Mouse (Mus musculus) lung, embryonic 14.5 days (tissue): ENCODE results near the gene Snd1. TPM values are rescaled to one million over a fixed set of nuclear protein-coding genes. Genes with fewer than 3 reads are reported as not detected.

Experiments
- ATAC-seq: fragments of 200-750 bp; cut with Nextera tagmentation; 2 replicates; pipeline ENCODE4 v1.8.0; 2017; ENCODE audit warnings: mild to moderate bottlenecking, moderate TSS enrichment, moderate library complexity; ENCODE audit not compliant: insufficient read depth
- DNase-seq: peaks from one replicate; pipeline ENCODE4 v3.0.0-alpha.2; 2015
- H3K27ac ChIP-seq: fragments of 300-500 bp; sonication (generic); 2 replicates; pipeline ENCODE4 v1.5.1; 2014; ENCODE audit warnings: low read depth, mild to moderate bottlenecking, moderate library complexity
- H3K27me3 ChIP-seq: fragments of 300-500 bp; sonication (generic); 2 replicates; pipeline ENCODE4 v1.6.1; 2014; ENCODE audit warnings: low read length, control low read depth; ENCODE audit not compliant: insufficient read depth
- H3K36me3 ChIP-seq: fragments of 300-500 bp; sonication (generic); 2 replicates; pipeline ENCODE4 v1.6.1; 2014; ENCODE audit warnings: control low read depth; ENCODE audit not compliant: insufficient read depth
- H3K4me1 ChIP-seq: fragments of 300-500 bp; sonication (generic); 2 replicates; pipeline ENCODE4 v1.6.1; 2014; ENCODE audit warnings: antibody characterized with exemption, control low read depth; ENCODE audit not compliant: insufficient read depth
- H3K4me2 ChIP-seq: fragments of 300-500 bp; sonication (generic); 2 replicates; pipeline ENCODE4 v1.6.1; 2014; ENCODE audit warnings: mild to moderate bottlenecking
- H3K4me3 ChIP-seq: fragments of 300-500 bp; sonication (generic); 2 replicates; pipeline ENCODE4 v1.5.1; 2014; ENCODE audit warnings: low read depth, low read length
- H3K9ac ChIP-seq: fragments of 300-500 bp; sonication (generic); 2 replicates; pipeline ENCODE4 v1.6.1; 2014
- H3K9me3 ChIP-seq: fragments of 300-500 bp; sonication (generic); 2 replicates; pipeline ENCODE4 v1.6.1; 2016; ENCODE audit warnings: low read depth, low read length, control low read depth
- CTCF ChIP-seq: IDR thresholded peaks from 2 replicates; pipeline ENCODE4 v1.5.1; 2016; ENCODE audit warnings: antibody characterized with exemption, low read depth
- WGBS: fragments of 180-500 bp; shearing (Covaris S2); extraction: QIAGEN DNeasy Blood & Tissue Kit; methylation state at CpG from one replicate; pipeline ENCODE4 v1.1.7; 2014; 5-methylcytosine and 5-hydroxymethylcytosine counted together
- polyA plus RNA-seq: library from polyadenylated mRNA; unstranded; fragments of >200 nt; fragmentation: Nextera tagmentation; extraction: Ambion mirVana; gene quantifications from 2 replicates; pipeline ENCODE4 v1.2.1, GENCODE M21; 2014

Snd1 gene
- polyA plus RNA-seq = 142 and 145 TPM in 2 replicates

DNA sequence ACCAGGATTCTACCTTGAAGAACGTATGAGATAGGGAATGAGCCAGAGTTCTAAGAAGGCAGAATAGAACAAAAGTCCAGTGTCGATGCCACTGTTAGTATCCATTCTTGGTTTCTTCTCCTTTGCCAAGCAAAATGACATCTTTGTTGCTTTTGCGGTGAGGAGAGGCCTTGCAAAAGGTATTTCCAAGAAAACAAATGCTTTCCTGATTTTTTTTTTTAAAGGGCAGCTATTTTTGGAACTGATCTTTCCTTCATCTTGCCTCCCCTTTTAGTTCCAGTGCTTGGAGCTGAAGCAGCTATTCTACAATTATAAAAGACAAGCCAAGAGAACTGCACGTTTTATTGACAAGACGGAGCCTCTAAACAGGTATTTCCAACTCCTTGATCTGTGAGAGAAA is at the start of gene Snd1:
Gene Snd1 (plus strand): TSS at position 301 of the 400 bp plus-strand sequence.
- H3K4me1 ChIP-seq = 0 out of 2 replicates have a peak, but pooled peaks cover 4% of the 10 kb centered on the region
- no peaks in the 10 kb centered on the region for H3K36me3 ChIP-seq
- no peak for ATAC-seq
- no peaks in the 10 kb centered on the region for H3K9me3 ChIP-seq
- WGBS = 81% methylated on average over 5 of the region's 5 CpGs
- H3K27me3 ChIP-seq = no peaks in the 10 kb centered on the region
- H3K27ac ChIP-seq = no peak within 1 kb of the TSS
- no peak within 1 kb of the TSS for H3K9ac ChIP-seq
- no peak within 1 kb of the TSS for H3K4me2 ChIP-seq
- DNase-seq = no peak
- no peak within 1 kb of the TSS for H3K4me3 ChIP-seq
- no peak for TF ChIP-seq CTCF

DNA sequence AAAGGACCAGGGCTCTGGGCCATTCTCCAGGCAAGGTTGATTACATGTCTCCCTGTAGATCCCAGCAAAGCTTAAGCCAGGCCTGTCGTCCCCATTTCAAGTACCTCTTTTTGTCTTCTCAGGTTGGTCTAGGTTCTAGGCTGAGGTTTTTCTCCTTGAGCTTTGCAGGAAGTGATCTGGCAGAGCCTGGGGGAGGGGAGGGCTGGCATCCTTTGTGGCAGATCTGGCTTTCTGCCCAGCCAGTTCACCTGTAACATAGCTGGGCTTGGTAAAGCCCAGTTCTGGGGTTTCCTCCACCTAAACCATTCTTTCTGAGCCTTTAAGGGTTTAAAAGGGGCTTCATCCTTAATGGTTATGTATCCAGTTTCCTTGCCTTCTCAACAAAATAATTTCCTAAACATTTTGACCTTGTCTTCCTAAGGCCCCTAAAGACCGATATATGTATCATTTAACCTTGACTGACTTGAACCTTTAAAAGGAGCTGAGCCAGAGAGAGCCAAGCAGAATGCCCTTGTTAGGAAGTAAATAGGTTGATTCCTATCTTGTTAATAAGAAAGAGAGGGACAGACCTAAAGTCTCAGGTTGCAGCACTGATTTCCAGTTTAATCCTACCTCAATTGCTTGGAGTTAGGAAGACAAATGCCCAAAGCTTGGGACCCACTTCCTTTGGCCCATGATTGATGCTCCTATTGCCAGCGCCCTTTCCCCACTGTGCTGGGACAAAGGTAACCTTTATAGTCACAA is 47.7 kb upstream of the Snd1 start, which contains the start of gene Fscn3:
Gene Fscn3 (plus strand): TSS at position 694 of the 744 bp plus-strand sequence.
- H3K4me3 ChIP-seq = no peak within 1 kb of the TSS
- H3K27ac ChIP-seq = no peak within 1 kb of the TSS
- ATAC-seq = no peak
- H3K4me2 ChIP-seq = no peak within 1 kb of the TSS
- no peak within 1 kb of the TSS for H3K9ac ChIP-seq
- peaks cover 18% of the 10 kb centered on the region; the same call in 1 of the 2 replicates for H3K36me3 ChIP-seq
- WGBS = 65% methylated on average over 3 of the region's 3 CpGs
- H3K9me3 ChIP-seq = no peaks in the 10 kb centered on the region
- H3K27me3 ChIP-seq = no peaks in the 10 kb centered on the region
- no peak for TF ChIP-seq CTCF
- DNase-seq = no peak
- no peaks in the 10 kb centered on the region for H3K4me1 ChIP-seq

- DNase-seq (no peak), ATAC-seq (no peak)
- Histone ChIP-seq H3K27me3 (no peaks in the 10 kb centered on the region), H3K4me3 (no peak within 1 kb of the TSS), H3K27ac (no peak within 1 kb of the TSS), H3K4me2 (no peak within 1 kb of the TSS), H3K4me1 (no peaks in the 10 kb centered on the region), H3K9me3 (no peaks in the 10 kb centered on the region), H3K9ac (no peak within 1 kb of the TSS), H3K36me3 (peaks cover 18% of the 10 kb centered on the region; the same call in 1 of the 2 replicates)
- WGBS = 85% methylated on average over 3 of the region's 3 CpGs
- TF ChIP-seq CTCF = no peak
These were observed 46.6 kb upstream of the Snd1 start, which contains the start of gene Gcc1 for GRCm38 (mm10) chr6:28428290-28428689. TSS of gene Gcc1 (minus strand) at chr6:28428390.

- Histone ChIP-seq H3K4me1 (no peaks in the 10 kb centered on the region), H3K36me3 (peaks cover 18% of the 10 kb centered on the region; the same call in 1 of the 2 replicates), H3K9ac (no peak overlapping the region), H3K9me3 (no peaks in the 10 kb centered on the region), H3K4me2 (no peak overlapping the region), H3K27me3 (no peaks in the 10 kb centered on the region), H3K27ac (no peak overlapping the region), H3K4me3 (no peak overlapping the region)
- 81% methylated on average over 11 of the region's 11 CpGs for WGBS
- no peak for TF ChIP-seq CTCF
- DNase-seq (no peak), ATAC-seq (no peak)
These were observed 45.1 kb upstream of the Snd1 start for GRCm38 (mm10) chr6:28429870-28430269.

DNA sequence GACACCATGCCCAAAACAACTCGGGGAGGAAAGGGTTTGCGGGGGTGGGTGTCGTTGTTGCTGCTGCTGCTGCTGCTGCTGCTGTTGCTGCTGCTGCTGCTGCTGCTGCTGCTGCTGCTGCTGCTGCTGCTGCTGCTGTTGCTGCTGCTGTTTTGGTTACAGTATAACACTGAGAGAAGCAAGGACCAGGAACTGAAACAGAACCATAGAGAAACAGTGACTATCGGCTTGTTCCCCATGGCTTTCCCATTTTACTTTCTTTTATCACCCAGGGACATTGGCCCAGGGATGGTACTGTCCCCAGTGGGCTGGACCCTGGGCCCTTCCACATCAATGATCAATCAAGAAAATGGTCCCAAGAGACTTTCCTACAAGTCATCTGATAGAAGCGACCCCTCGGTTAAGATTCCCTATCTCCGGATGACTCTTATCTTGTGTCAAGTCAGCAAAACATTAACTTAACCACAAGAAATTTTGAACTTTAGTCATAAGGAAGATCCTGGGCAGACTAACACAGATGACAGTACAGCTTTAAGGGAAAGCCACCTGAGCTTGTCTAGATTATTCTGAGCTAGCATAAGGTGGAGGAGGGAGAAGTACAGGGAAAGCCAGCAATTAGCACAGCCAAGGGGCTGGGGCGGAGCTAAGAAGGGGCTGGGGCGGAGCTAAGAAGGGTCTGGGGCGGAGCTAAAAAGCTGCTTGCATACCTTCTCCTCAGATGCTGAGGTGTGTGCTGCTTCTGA is 44.0 kb upstream of the Snd1 start:
- WGBS = 68% methylated on average over 10 of the region's 10 CpGs
- DNase-seq = peak; percentile 23
- Histone ChIP-seq H3K9ac (no peak overlapping the region), H3K36me3 (peaks cover 10% of the 10 kb centered on the region; the same call in 1 of the 2 replicates), H3K9me3 (no peaks in the 10 kb centered on the region), H3K27ac (no peak overlapping the region), H3K27me3 (no peaks in the 10 kb centered on the region), H3K4me2 (no peak overlapping the region), H3K4me1 (no peaks in the 10 kb centered on the region), H3K4me3 (no peak overlapping the region)
- no peak for ATAC-seq
- TF ChIP-seq CTCF = no peak

DNA sequence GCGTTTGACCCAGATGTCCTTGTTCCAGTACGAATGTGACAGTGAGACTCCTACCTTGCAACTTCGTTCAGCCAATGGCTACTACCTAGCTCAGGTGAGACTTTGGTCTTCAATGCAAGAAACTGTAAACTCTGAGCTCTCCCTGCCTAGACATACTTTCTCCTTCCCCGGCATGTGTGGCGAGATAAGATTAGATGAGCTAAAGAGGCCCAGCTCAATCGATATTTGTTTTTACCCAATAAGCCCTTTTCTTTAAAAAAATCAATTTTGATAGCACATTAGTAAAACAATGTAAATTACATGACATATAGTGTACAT is 43.4 kb upstream of the Snd1 start:
- ATAC-seq = no peak
- H3K4me3 ChIP-seq = no peak overlapping the region
- H3K9me3 ChIP-seq = no peaks in the 10 kb centered on the region
- no peak for TF ChIP-seq CTCF
- H3K4me1 ChIP-seq = no peaks in the 10 kb centered on the region
- 68% methylated on average over 6 of the region's 6 CpGs for WGBS
- peaks cover 5% of the 10 kb centered on the region; the same call in 1 of the 2 replicates for H3K36me3 ChIP-seq
- no peak overlapping the region for H3K9ac ChIP-seq
- no peaks in the 10 kb centered on the region for H3K27me3 ChIP-seq
- no peak overlapping the region for H3K27ac ChIP-seq
- no peak overlapping the region for H3K4me2 ChIP-seq
- no peak for DNase-seq

GRCm38 (mm10) chr6:28447937-28448336 is 27.0 kb upstream of the Snd1 start:
- H3K4me1 ChIP-seq = no peaks in the 10 kb centered on the region
- no peak for ATAC-seq
- H3K9me3 ChIP-seq = no peaks in the 10 kb centered on the region
- H3K4me3 ChIP-seq = no peak overlapping the region
- H3K27me3 ChIP-seq = peaks cover 30% of the 10 kb centered on the region
- DNase-seq = no peak
- 79% methylated on average over 7 of the region's 7 CpGs for WGBS
- H3K27ac ChIP-seq = no peak overlapping the region
- H3K36me3 ChIP-seq = no peaks in the 10 kb centered on the region
- no peak overlapping the region for H3K9ac ChIP-seq
- TF ChIP-seq CTCF = no peak
- no peak overlapping the region for H3K4me2 ChIP-seq
